Mouse (Mus musculus): Measurements from ENCODE around the gene Usp48. TPM values are rescaled to one million over a fixed set of nuclear protein-coding genes. Genes with fewer than 3 reads are reported as not detected.

Gene Usp48
- 55.7 and 60.7 TPM in 2 replicates for polyA plus RNA-seq (2015; fragmentation: Nextera tagmentation; extraction: Ambion mirVana)

- peak within 1 kb of the TSS; percentile 91 for H3K9ac ChIP-seq (ENCODE audit: low read depth, low read length)
- no peaks in the 10 kb centered on the region for H3K9me3 ChIP-seq (ENCODE audit: control insufficient read depth, low read length)
- H3K27me3 ChIP-seq (replicated peaks; ENCODE audit: control insufficient read depth, insufficient read depth, low read length) = no peaks in the 10 kb centered on the region
- ATAC-seq = peak; percentile 95
- peaks cover 20% of the 10 kb centered on the region for H3K4me1 ChIP-seq (ENCODE audit: control insufficient read depth, insufficient read depth, low read depth, low read length)
- H3K27ac ChIP-seq (ENCODE audit: low read depth, low read length) = peak within 1 kb of the TSS; percentile 100
- H3K4me3 ChIP-seq (ENCODE audit: low read length) = peak within 1 kb of the TSS; percentile 86
- peak within 1 kb of the TSS; percentile 64 for H3K4me2 ChIP-seq (ENCODE audit: low read length)
- H3K36me3 ChIP-seq (ENCODE audit: control insufficient read depth, insufficient read depth, low read length) = no peaks in the 10 kb centered on the region
- WGBS = under 1% methylated on average over 85 of the region's 92 CpGs
These were observed at the start of gene Usp48 for GRCm38 (mm10) chr4:137593601-137594495. Gene Usp48, plus strand, starts transcription at chr4:137593755.

GRCm38 (mm10) chr4:137545568-137545967 is 48.0 kb upstream of the Usp48 start:
- Histone ChIP-seq H3K4me1 (ENCODE audit: control insufficient read depth, insufficient read depth, low read depth, low read length) (no peaks in the 10 kb centered on the region), H3K9ac (ENCODE audit: low read depth, low read length) (no peak overlapping the region), H3K27ac (ENCODE audit: low read depth, low read length) (no peak overlapping the region), H3K4me3 (ENCODE audit: low read length) (no peak overlapping the region), H3K27me3 (replicated peaks; ENCODE audit: control insufficient read depth, insufficient read depth, low read length) (no peaks in the 10 kb centered on the region), H3K4me2 (ENCODE audit: low read length) (no peak overlapping the region), H3K36me3 (ENCODE audit: control insufficient read depth, insufficient read depth, low read length) (no peaks in the 10 kb centered on the region), H3K9me3 (ENCODE audit: control insufficient read depth, low read length) (no peaks in the 10 kb centered on the region)
- WGBS = 95% methylated on average over 9 of the region's 9 CpGs
- no peak for ATAC-seq

GRCm38 (mm10) chr4:137546003-137546525 is 47.5 kb upstream of the Usp48 start:
- no peak overlapping the region for H3K4me3 ChIP-seq (ENCODE audit: low read length)
- ATAC-seq = no peak
- H3K27me3 ChIP-seq (replicated peaks; ENCODE audit: control insufficient read depth, insufficient read depth, low read length) = no peaks in the 10 kb centered on the region
- H3K9ac ChIP-seq (ENCODE audit: low read depth, low read length) = no peak overlapping the region
- H3K27ac ChIP-seq (ENCODE audit: low read depth, low read length) = no peak overlapping the region
- no peaks in the 10 kb centered on the region for H3K9me3 ChIP-seq (ENCODE audit: control insufficient read depth, low read length)
- H3K4me2 ChIP-seq (ENCODE audit: low read length) = no peak overlapping the region
- 58% methylated on average over 5 of the region's 5 CpGs for WGBS
- no peaks in the 10 kb centered on the region for H3K4me1 ChIP-seq (ENCODE audit: control insufficient read depth, insufficient read depth, low read depth, low read length)
- no peaks in the 10 kb centered on the region for H3K36me3 ChIP-seq (ENCODE audit: control insufficient read depth, insufficient read depth, low read length)

DNA sequence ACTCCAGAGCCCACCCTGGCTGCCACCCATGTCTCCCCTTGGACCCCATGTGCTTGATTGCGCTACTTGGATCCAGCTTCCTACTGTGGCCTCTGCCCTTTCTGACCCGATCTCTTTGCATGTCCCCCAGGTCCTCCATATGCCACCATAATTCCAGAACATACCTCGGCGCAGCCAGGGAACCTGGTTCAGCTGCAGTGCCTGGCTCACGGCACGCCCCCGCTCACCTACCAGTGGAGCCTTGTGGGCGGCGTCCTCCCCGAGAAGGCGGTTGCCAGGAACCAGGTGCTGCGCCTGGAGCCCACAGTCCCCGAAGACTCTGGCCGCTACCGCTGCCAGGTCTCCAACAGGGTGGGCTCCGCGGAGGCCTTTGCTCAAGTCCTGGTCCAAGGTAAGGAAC is 40.1 kb upstream of the Usp48 start:
- no peak overlapping the region for H3K4me3 ChIP-seq (ENCODE audit: low read length)
- H3K27me3 ChIP-seq (replicated peaks; ENCODE audit: control insufficient read depth, insufficient read depth, low read length) = no peaks in the 10 kb centered on the region
- 96% methylated on average over 17 of the region's 17 CpGs for WGBS
- H3K9me3 ChIP-seq (ENCODE audit: control insufficient read depth, low read length) = no peaks in the 10 kb centered on the region
- no peak for ATAC-seq
- H3K4me1 ChIP-seq (ENCODE audit: control insufficient read depth, insufficient read depth, low read depth, low read length) = no peaks in the 10 kb centered on the region
- H3K36me3 ChIP-seq (ENCODE audit: control insufficient read depth, insufficient read depth, low read length) = no peaks in the 10 kb centered on the region
- H3K9ac ChIP-seq (ENCODE audit: low read depth, low read length) = no peak overlapping the region
- no peak overlapping the region for H3K4me2 ChIP-seq (ENCODE audit: low read length)
- H3K27ac ChIP-seq (ENCODE audit: low read depth, low read length) = no peak overlapping the region

DNA sequence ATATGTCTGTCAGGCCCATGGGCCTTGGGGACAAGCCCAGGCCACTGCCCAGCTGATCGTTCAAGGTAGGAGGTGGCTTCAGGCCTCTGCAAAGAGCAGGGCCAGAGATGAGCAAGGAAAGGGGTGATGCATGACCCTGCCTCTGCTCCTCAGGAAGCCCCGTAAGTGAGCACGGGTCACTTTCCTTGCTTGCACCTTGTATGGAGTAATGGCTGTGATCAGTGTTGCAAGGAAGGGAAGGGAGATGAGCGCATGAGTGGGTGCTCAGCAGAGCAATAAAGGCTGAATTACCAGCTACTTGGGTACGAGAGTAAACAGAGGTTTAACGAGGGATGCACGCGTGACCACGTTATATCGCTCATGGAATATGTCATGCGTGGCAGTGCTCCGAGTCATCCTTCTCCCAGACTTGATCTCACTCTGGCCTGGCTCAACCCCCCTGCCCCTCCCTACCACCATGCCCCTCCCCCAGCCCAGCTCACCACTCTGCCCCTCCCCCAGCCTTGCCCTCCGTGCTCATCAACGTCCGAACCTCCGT is 36.8 kb upstream of the Usp48 start:
- no peaks in the 10 kb centered on the region for H3K9me3 ChIP-seq (ENCODE audit: control insufficient read depth, low read length)
- no peaks in the 10 kb centered on the region for H3K4me1 ChIP-seq (ENCODE audit: control insufficient read depth, insufficient read depth, low read depth, low read length)
- no peaks in the 10 kb centered on the region for H3K27me3 ChIP-seq (replicated peaks; ENCODE audit: control insufficient read depth, insufficient read depth, low read length)
- H3K27ac ChIP-seq (ENCODE audit: low read depth, low read length) = no peak overlapping the region
- H3K4me3 ChIP-seq (ENCODE audit: low read length) = no peak overlapping the region
- H3K9ac ChIP-seq (ENCODE audit: low read depth, low read length) = no peak overlapping the region
- H3K36me3 ChIP-seq (ENCODE audit: control insufficient read depth, insufficient read depth, low read length) = no peaks in the 10 kb centered on the region
- no peak for ATAC-seq
- H3K4me2 ChIP-seq (ENCODE audit: low read length) = no peak overlapping the region
- WGBS = 88% methylated on average over 16 of the region's 16 CpGs

- no peak overlapping the region for H3K9ac ChIP-seq (ENCODE audit: low read depth, low read length)
- no peak overlapping the region for H3K4me3 ChIP-seq (ENCODE audit: low read length)
- 69% methylated on average over 9 of the region's 9 CpGs for WGBS
- ATAC-seq = no peak
- H3K27me3 ChIP-seq (replicated peaks; ENCODE audit: control insufficient read depth, insufficient read depth, low read length) = no peaks in the 10 kb centered on the region
- H3K4me1 ChIP-seq (ENCODE audit: control insufficient read depth, insufficient read depth, low read depth, low read length) = no peaks in the 10 kb centered on the region
- H3K4me2 ChIP-seq (ENCODE audit: low read length) = no peak overlapping the region
- no peak overlapping the region for H3K27ac ChIP-seq (ENCODE audit: low read depth, low read length)
- H3K9me3 ChIP-seq (ENCODE audit: control insufficient read depth, low read length) = no peaks in the 10 kb centered on the region
- H3K36me3 ChIP-seq (ENCODE audit: control insufficient read depth, insufficient read depth, low read length) = no peaks in the 10 kb centered on the region
These were observed 23.7 kb upstream of the Usp48 start for GRCm38 (mm10) chr4:137569873-137570272.

DNA sequence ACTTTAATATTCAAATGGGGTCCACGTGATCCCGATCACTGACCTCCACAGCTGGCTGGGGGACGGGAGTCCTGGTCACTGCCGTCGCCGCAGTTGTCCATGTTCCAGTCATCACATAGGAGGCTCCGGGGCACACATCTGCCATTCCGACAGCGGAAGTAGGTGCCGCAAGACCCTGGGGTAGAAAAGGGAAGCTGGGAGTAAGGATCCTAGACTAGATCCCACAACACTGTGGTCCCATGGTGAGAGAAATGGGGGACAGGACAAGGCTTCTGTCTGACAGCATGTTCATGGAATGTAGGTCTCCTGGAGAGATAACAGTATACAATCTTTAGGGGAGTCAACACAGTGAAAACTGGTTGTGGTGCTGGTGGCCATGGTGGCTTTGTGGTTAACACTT is 19.1 kb upstream of the Usp48 start, which contains the start of gene Ldlrad2:
TSS of gene Ldlrad2 (minus strand) at position 101 of the 400 bp plus-strand sequence.
- H3K9ac ChIP-seq (ENCODE audit: low read depth, low read length) = no peak within 1 kb of the TSS
- 86% methylated on average over 10 of the region's 10 CpGs for WGBS
- no peaks in the 10 kb centered on the region for H3K36me3 ChIP-seq (ENCODE audit: control insufficient read depth, insufficient read depth, low read length)
- H3K4me2 ChIP-seq (ENCODE audit: low read length) = no peak within 1 kb of the TSS
- peaks cover 6% of the 10 kb centered on the region; the same call in 1 of the 2 replicates for H3K4me1 ChIP-seq (ENCODE audit: control insufficient read depth, insufficient read depth, low read depth, low read length)
- ATAC-seq = no peak
- H3K27me3 ChIP-seq (replicated peaks; ENCODE audit: control insufficient read depth, insufficient read depth, low read length) = peaks cover 3% of the 10 kb centered on the region; the same call in 1 of the 2 replicates
- H3K9me3 ChIP-seq (ENCODE audit: control insufficient read depth, low read length) = no peaks in the 10 kb centered on the region
- H3K27ac ChIP-seq (ENCODE audit: low read depth, low read length) = no peak within 1 kb of the TSS
- H3K4me3 ChIP-seq (ENCODE audit: low read length) = no peak within 1 kb of the TSS

GRCm38 (mm10) chr4:137577486-137577885 is 16.1 kb upstream of the Usp48 start:
- H3K9me3 ChIP-seq (ENCODE audit: control insufficient read depth, low read length) = no peaks in the 10 kb centered on the region
- no peak overlapping the region for H3K9ac ChIP-seq (ENCODE audit: low read depth, low read length)
- peaks cover 6% of the 10 kb centered on the region; the same call in 1 of the 2 replicates for H3K4me1 ChIP-seq (ENCODE audit: control insufficient read depth, insufficient read depth, low read depth, low read length)
- peaks cover 3% of the 10 kb centered on the region; the same call in 1 of the 2 replicates for H3K27me3 ChIP-seq (replicated peaks; ENCODE audit: control insufficient read depth, insufficient read depth, low read length)
- no peak overlapping the region for H3K4me3 ChIP-seq (ENCODE audit: low read length)
- 94% methylated on average over 12 of the region's 12 CpGs for WGBS
- H3K4me2 ChIP-seq (ENCODE audit: low read length) = no peak overlapping the region
- no peak overlapping the region for H3K27ac ChIP-seq (ENCODE audit: low read depth, low read length)
- no peak for ATAC-seq
- H3K36me3 ChIP-seq (ENCODE audit: control insufficient read depth, insufficient read depth, low read length) = no peaks in the 10 kb centered on the region

Measured in hindbrain, embryonic 16.5 days (tissue).